Mouse (Mus musculus) right cerebral cortex, postnatal 14 days (tissue): ENCODE data around the gene Kit.
A peak's percentile ranks its signal among the peaks of the same experiment; 100 is the strongest.

Experiments
- DNase-seq: peaks from one replicate; pipeline ENCODE4 v3.0.0; 2022

Kit gene

GRCm38 (mm10) chr5:75590961-75591360, 16.2 kb downstream of the Kit start:
- no peak for DNase-seq

DNA sequence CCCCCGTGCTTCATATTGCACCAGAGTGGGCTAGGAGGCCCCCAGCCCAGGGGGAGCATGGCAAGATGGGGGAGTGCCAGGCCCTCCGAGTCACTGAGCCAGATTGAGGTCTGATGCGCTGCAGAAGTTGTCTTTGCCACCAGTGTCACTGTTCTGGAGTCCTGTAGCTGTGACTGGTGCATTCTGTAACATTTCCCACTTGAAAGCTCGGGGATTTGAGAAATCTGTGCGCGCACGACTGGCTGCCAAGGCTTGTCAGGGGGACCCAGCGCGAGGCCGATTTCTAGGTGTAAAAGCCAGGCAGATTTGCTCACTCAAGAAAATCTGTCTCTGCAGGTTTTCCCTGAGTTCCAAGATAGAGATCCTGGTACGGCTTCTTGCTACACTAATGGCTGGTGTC, 16.9 kb downstream of the Kit start:
- peak; percentile 33 for DNase-seq

- DNase-seq: no peak
Observed at GRCm38 (mm10) chr5:75595319-75595718, 20.6 kb downstream of the Kit start.

- no peak for DNase-seq
Observed at GRCm38 (mm10) chr5:75596211-75596610, 21.5 kb downstream of the Kit start.

DNA sequence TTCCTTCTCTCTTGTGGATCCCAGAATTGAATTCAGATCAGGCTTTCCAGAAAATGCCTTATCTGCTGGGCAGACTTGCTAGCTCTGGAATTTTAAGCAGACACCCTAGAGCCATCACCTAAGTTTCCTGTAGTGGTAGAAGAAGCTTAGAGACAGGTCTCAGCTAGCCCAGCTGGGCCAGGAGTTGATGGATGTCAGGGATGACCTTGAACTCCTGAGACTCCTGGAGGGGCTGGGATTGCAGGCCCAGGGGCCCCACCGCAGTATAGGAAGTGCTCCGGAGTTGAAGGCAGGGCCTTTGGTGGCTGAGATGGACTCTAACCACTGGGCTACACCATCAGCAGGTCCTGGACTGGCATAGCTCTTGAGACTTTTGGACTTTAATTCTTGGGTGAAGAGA, 22.6 kb downstream of the Kit start:
- DNase-seq: no peak

DNA sequence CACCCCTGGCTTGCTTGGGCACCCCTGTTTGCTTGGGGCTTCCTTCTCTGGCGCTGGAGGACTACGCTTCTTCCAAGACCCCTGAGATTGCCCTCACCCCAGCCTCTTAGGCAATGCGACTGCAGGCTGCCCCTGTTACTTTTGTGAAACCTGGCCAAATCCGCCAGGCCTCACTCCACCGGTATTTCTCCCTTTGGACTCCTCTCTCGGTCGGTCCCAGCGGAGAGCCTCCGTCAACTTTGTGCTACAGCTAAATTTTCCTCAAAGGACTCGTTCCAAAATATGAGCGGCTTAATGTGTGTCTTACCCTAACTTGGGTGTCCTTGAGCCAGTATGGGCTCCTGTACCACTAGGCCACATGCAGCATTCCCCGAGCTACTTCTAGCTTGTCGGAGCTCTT, 23.8 kb downstream of the Kit start:
- no peak for DNase-seq

GRCm38 (mm10) chr5:75599991-75600390, 25.3 kb downstream of the Kit start:
- no peak for DNase-seq

- DNase-seq: no peak
Observed at GRCm38 (mm10) chr5:75604238-75604637, 29.5 kb downstream of the Kit start.

- DNase-seq: no peak
Observed at GRCm38 (mm10) chr5:75606898-75607297, 32.2 kb downstream of the Kit start.

GRCm38 (mm10) chr5:75607971-75608370, 33.3 kb downstream of the Kit start:
- DNase-seq: no peak

DNA sequence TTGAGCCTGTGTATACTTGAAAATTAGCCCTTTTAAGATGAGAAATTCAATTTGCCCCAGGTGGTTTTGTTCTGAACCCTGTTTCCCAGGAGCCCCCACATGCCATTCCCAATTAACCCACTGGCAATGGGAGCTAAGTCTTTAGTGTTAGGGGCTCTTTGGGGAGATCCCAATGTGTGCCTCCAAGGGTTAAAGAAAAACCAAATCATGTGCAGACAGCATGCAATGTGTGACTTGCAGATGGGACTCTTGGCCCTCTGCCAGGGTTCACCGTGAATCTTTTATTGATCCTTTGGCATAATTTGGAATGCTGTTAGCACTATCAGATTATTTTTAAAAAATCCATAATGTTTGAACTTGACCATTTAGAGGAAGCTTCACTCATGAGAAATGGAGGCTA, 37.7 kb downstream of the Kit start:
- DNase-seq: no peak

DNA sequence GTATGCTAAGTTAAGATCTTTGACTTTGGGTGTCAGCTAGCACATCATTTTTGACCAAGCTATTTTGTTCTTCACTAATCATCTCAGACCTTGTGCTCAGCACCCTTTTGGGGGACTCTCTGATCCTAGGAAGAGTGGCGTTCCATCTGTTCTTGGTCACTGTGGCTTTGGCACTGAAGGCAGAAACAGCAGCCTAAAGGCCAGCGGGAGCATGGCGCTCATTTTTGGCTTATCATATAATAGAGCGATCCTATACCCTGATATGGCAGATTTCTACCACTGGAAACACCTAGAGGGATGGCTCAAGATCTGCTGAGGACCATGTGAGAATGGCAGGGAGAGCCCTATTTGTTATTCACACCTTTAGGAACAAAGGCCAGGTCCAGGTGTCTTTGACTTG, 38.2 kb downstream of the Kit start:
- no peak for DNase-seq

- DNase-seq: no peak
Observed at GRCm38 (mm10) chr5:75615000-75615571, 40.4 kb downstream of the Kit start.

GRCm38 (mm10) chr5:75615624-75616023, 40.9 kb downstream of the Kit start:
- no peak for DNase-seq

GRCm38 (mm10) chr5:75622401-75622800, 47.7 kb downstream of the Kit start:
- no peak for DNase-seq

DNA sequence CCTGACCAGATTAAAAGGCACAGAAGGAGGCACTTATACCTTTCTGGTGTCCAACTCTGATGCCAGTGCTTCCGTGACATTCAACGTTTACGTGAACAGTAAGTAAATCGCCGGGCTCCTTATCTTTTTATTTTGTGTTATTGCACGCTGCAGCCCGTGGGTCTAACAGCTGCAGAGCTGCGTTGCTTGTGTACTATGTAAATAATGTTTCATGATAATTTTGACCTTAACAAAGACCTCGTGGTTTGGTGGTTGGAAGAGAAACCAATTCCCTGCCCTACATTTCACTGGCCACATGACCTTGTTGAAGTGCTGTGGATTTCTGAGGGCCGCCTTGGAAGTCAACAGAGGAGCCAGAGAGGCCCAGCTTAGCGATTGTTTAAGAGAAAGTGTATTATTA, 48.3 kb downstream of the Kit start:
- DNase-seq: no peak

- no peak for DNase-seq
Observed at GRCm38 (mm10) chr5:75623520-75623919, 48.8 kb downstream of the Kit start.

- no peak for DNase-seq
Observed at GRCm38 (mm10) chr5:75623993-75624706, 49.4 kb downstream of the Kit start.

- no peak for DNase-seq
Observed at GRCm38 (mm10) chr5:75625059-75625458, 50.3 kb downstream of the Kit start.

GRCm38 (mm10) chr5:75626284-75626683, 51.6 kb downstream of the Kit start:
- no peak for DNase-seq

- no peak for DNase-seq
Observed at GRCm38 (mm10) chr5:75626703-75627102, 52.0 kb downstream of the Kit start.

DNA sequence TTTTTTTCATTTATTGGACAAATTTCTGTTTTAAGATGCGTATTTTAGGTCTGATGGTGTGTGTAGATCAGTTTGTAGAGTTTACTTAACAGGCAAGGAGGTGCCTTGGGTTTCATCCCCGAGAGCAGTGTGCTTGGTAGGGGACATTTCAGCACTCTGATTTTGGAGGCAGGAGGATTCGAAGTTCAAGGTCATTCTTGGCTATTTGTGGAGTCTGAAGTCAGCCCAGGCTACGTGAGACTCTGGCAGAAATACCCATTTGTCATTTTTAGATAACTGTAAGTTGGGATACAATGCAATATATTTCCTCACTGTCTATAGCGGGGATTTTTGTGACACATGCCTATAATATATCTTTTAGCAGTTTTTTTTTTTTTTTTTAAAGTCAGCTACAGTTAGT, 57.5 kb downstream of the Kit start:
- DNase-seq: no peak

- DNase-seq: no peak
Observed at GRCm38 (mm10) chr5:75632846-75633640, 58.3 kb downstream of the Kit start.

DNA sequence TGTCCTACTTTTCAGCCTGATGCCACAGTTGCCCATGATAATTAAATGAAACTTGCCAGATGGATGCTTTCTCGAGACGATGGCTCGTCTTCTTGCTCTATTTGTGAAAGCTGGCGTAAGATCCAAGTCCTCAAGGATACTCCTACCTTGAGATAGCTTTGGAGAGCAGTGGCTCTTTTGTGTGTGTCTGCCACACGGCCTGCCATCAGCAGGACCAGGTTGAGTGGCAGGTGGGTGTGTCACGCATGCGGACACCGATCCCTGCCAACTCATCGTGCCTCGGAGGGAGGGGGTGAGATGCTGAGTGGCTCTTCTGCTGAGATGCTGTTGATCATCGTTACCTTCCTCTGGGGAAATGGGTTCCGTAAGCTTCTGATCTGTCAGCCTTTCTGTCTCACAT, 60.7 kb downstream of the Kit start:
- no peak for DNase-seq
